Mouse (Mus musculus) T-helper 17 cell (primary cell): ENCODE data around the gene Svop.

Experiments
- in situ Hi-C, 2 experiments: fragments of 300-600 bp; cut with MboI, MseI; formaldehyde crosslinking; loops; 1 replicate in 1 of 2; 2 replicates in 1 of 2; pipeline ENCODE4 v1.15.1; 2025; ENCODE audit warnings: high pct_unique_total_duplicates in 2 of 2

The Svop gene

GRCm38 (mm10) chr5:114046604-114047003 lies 44.8 kb downstream of the Svop start:
- in situ Hi-C loops: loop anchor here (5.0 kb wide), 1 partner anchor 94 kb away; no protein-coding TSS in a partner anchor

- in situ Hi-C loops: loop anchor here (5.0 kb wide), 1 partner anchor 94 kb away; no protein-coding TSS in a partner anchor
Observed at GRCm38 (mm10) chr5:114046151-114046550, 45.2 kb downstream of the Svop start.

GRCm38 (mm10) chr5:114045134-114045533 lies 46.2 kb downstream of the Svop start:
- in situ Hi-C loops: loop anchor here (5.0 kb wide), 1 partner anchor 93 kb away; no protein-coding TSS in a partner anchor

- in situ Hi-C loops: no loop called here
Observed at GRCm38 (mm10) chr5:114043800-114044199, 47.6 kb downstream of the Svop start.

- in situ Hi-C loops: no loop called here
Observed at GRCm38 (mm10) chr5:114041327-114041930, 49.9 kb downstream of the Svop start.

GRCm38 (mm10) chr5:114040911-114041310 lies 50.5 kb downstream of the Svop start:
- in situ Hi-C loops: no loop called here

- in situ Hi-C loops: no loop called here
Observed at GRCm38 (mm10) chr5:114040508-114040907, 50.9 kb downstream of the Svop start.

GRCm38 (mm10) chr5:114035111-114035510 lies 56.3 kb downstream of the Svop start:
- in situ Hi-C loops: no loop called here

GRCm38 (mm10) chr5:114034393-114034792 lies 57.0 kb downstream of the Svop start:
- in situ Hi-C loops: loop anchor here in 1 of 2 experiments (5.0 kb wide), 1 partner anchor 67 kb away; no protein-coding TSS in a partner anchor

GRCm38 (mm10) chr5:114032161-114032763 lies 59.1 kb downstream of the Svop start:
- in situ Hi-C loops: loop anchor here in 1 of 2 experiments (5.0 kb wide), 1 partner anchor 65 kb away; no protein-coding TSS in a partner anchor

- in situ Hi-C loops: loop anchor here in 1 of 2 experiments (5.0 kb wide), 1 partner anchor 63 kb away; no protein-coding TSS in a partner anchor
Observed at GRCm38 (mm10) chr5:114030652-114031051, 60.7 kb downstream of the Svop start.

GRCm38 (mm10) chr5:114028111-114028510 lies 63.3 kb downstream of the Svop start:
- in situ Hi-C loops: no loop called here

- in situ Hi-C loops: no loop called here
Observed at GRCm38 (mm10) chr5:114027217-114027944, 64.0 kb downstream of the Svop start.

GRCm38 (mm10) chr5:114024885-114025284 lies 66.5 kb downstream of the Svop start:
- in situ Hi-C loops: no loop called here

- in situ Hi-C loops: no loop called here
Observed at GRCm38 (mm10) chr5:114024390-114024789, 67.0 kb downstream of the Svop start.

- in situ Hi-C loops: no loop called here
Observed at GRCm38 (mm10) chr5:114015121-114015520, 76.2 kb downstream of the Svop start.

- in situ Hi-C loops: loop anchor here in 1 of 2 experiments (10.0 kb wide), 1 partner anchor 846 kb away; the partner anchor contains the start of genes 4930519G04Rik and Gm9936
Observed at GRCm38 (mm10) chr5:114009049-114009448, 82.3 kb downstream of the Svop start.

GRCm38 (mm10) chr5:114007753-114008453 lies 83.5 kb downstream of the Svop start:
- in situ Hi-C loops: loop anchor here in 1 of 2 experiments (10.0 kb wide), 1 partner anchor 847 kb away; the partner anchor contains the start of genes 4930519G04Rik and Gm9936

GRCm38 (mm10) chr5:114006974-114007373 lies 84.4 kb downstream of the Svop start:
- in situ Hi-C loops: loop anchor here in 1 of 2 experiments (10.0 kb wide), 1 partner anchor 848 kb away; the partner anchor contains the start of genes 4930519G04Rik and Gm9936

- in situ Hi-C loops: loop anchor here in 1 of 2 experiments (10.0 kb wide), 1 partner anchor 850 kb away; the partner anchor contains the start of genes 4930519G04Rik and Gm9936
Observed at GRCm38 (mm10) chr5:114005100-114005499, 86.3 kb downstream of the Svop start.

GRCm38 (mm10) chr5:114004573-114004972 lies 86.8 kb downstream of the Svop start:
- in situ Hi-C loops: loop anchor here in 1 of 2 experiments (10.0 kb wide), 1 partner anchor 850 kb away; the partner anchor contains the start of genes 4930519G04Rik and Gm9936
